Mouse (Mus musculus) neural tube, embryonic 14.5 days (tissue): ENCODE results near the gene Camsap3. TPM values are rescaled to one million over a fixed set of nuclear protein-coding genes. Genes with fewer than 3 reads are reported as not detected.

Experiments used
- ATAC-seq: fragments of 200-750 bp; cut with Nextera tagmentation; 2 replicates; pipeline ENCODE4 v1.8.0; 2017; ENCODE audit warnings: low read depth, mild to moderate bottlenecking, moderate TSS enrichment, moderate library complexity
- H3K27ac ChIP-seq: fragments of 300-500 bp; sonication (generic); 2 replicates; pipeline ENCODE4 v1.5.1; 2014; ENCODE audit warnings: low read depth, mild to moderate bottlenecking, control low read depth, low read length, moderate library complexity, mixed read lengths
- H3K27me3 ChIP-seq: fragments of 300-500 bp; sonication (generic); 2 replicates; pipeline ENCODE4 v1.6.1; 2014; ENCODE audit warnings: low read length; ENCODE audit not compliant: control insufficient read depth, insufficient read depth
- H3K36me3 ChIP-seq: fragments of 300-500 bp; sonication (generic); 2 replicates; pipeline ENCODE4 v1.6.1; 2014; ENCODE audit warnings: low read length, mixed read lengths; ENCODE audit not compliant: control insufficient read depth, insufficient read depth
- H3K4me1 ChIP-seq: fragments of 300-500 bp; sonication (generic); 2 replicates; pipeline ENCODE4 v1.6.1; 2014; ENCODE audit warnings: low read length; ENCODE audit not compliant: control insufficient read depth, insufficient read depth
- H3K4me2 ChIP-seq: fragments of 300-500 bp; sonication (generic); 2 replicates; pipeline ENCODE4 v1.6.1; 2014; ENCODE audit warnings: mild to moderate bottlenecking, low read depth, low read length, control low read depth
- H3K4me3 ChIP-seq: fragments of 300-500 bp; sonication (generic); 2 replicates; pipeline ENCODE4 v1.5.1; 2014; ENCODE audit warnings: low read depth, low read length, control low read depth, mixed read lengths
- H3K9ac ChIP-seq: fragments of 300-500 bp; sonication (generic); replicated peaks from 2 replicates; pipeline ENCODE4 v1.6.1; 2014; ENCODE audit warnings: low read depth, mild to moderate bottlenecking, control low read depth, low read length, mixed read lengths
- H3K9me3 ChIP-seq: fragments of 300-500 bp; sonication (generic); 2 replicates; pipeline ENCODE4 v1.6.1; 2016; ENCODE audit warnings: low read length; ENCODE audit not compliant: control insufficient read depth
- WGBS: fragments of 180-500 bp; shearing (Covaris S2); extraction: QIAGEN DNeasy Blood & Tissue Kit; methylation state at CpG from one replicate; pipeline ENCODE4 v1.1.7; 2014; 5-methylcytosine and 5-hydroxymethylcytosine counted together
- polyA plus RNA-seq: library from polyadenylated mRNA; unstranded; fragments of >200 nt; fragmentation: Nextera tagmentation; extraction: Ambion mirVana; gene quantifications from 2 replicates; pipeline ENCODE4 v1.2.1, GENCODE M21; 2014

Gene Camsap3
- polyA plus RNA-seq, 1 experiment from 2014 or later = 52.9 TPM

DNA sequence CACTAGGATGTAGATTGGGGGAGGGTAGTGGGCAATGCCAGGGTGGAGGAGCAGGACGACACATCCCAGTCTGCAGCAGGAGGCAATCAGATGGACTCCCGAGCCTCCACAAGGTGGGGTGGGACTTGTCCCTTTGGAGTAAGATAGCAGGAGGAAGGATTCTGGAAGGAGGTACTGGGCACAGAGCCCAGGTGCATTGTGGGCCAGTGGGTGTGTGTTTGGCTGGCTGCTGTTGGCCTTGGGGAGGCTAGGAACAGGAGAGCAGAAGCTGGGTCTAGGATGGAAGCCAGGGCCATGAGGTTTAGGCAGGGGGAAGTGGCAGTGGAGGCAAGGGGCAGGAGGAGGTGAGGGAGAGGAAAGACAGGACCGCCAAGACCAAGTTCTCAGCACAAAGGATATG, 6.4 kb downstream of the Camsap3 start:
- no peaks in the 10 kb centered on the region for H3K4me1 ChIP-seq
- no peaks in the 10 kb centered on the region for H3K27me3 ChIP-seq
- ATAC-seq = no peak
- H3K9ac ChIP-seq = no peak overlapping the region
- 74% methylated on average over 3 of the region's 3 CpGs for WGBS
- 0 out of 2 replicates have a peak, but pooled peaks cover 10% of the 10 kb centered on the region for H3K36me3 ChIP-seq
- H3K27ac ChIP-seq = no peak overlapping the region
- H3K4me2 ChIP-seq = no peak overlapping the region
- H3K9me3 ChIP-seq = no peaks in the 10 kb centered on the region
- no peak overlapping the region for H3K4me3 ChIP-seq

DNA sequence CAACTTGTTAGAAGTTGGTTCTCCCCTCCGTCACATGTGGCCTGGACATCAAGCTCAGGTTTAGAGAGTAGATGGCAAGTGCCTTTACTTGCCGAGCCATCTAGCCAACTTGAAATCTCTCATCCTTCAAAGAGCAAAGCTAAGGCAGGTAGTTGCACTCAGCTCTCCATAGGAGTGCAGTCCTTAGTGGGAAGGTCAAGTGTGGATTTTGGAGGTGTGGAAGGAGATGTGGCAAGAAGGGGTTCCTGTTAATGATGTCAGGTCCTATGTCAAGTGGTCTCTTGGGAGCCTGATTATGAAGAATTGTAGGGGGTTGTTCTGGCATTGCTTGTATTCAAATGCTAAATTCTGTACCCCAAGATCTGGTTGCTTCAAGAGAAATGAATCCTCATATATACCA, 7.4 kb downstream of the Camsap3 start:
- H3K9me3 ChIP-seq = no peaks in the 10 kb centered on the region
- no peak for ATAC-seq
- no peak overlapping the region for H3K27ac ChIP-seq
- no peak overlapping the region for H3K9ac ChIP-seq
- WGBS = 95% methylated on average over 2 of the region's 2 CpGs
- no peaks in the 10 kb centered on the region for H3K4me1 ChIP-seq
- 0 out of 2 replicates have a peak, but pooled peaks cover 13% of the 10 kb centered on the region for H3K36me3 ChIP-seq
- no peaks in the 10 kb centered on the region for H3K27me3 ChIP-seq
- H3K4me2 ChIP-seq = no peak overlapping the region
- no peak overlapping the region for H3K4me3 ChIP-seq

DNA sequence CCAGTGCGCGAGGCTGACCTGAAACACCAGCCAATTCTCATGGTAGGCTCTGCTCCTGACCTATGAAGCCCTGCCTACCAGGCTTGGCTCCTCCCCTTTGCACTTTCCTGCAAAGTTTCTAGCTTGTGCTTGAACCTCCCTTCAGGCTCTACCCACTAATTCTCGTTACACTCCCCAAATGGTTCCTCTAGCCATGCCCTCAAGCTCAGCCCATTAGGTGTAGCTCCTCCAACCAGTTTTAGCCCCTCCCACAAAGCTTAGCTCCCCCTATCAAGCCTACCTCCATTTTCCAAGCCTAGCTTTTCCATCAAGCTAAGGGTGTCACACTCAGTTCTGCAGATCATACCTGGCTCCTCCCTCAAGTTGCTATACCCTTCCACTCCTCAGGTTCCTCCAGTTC, 11.0 kb downstream of the Camsap3 start:
- no peak for ATAC-seq
- Histone ChIP-seq H3K36me3 (peaks cover 33% of the 10 kb centered on the region; the same call in 1 of the 2 replicates), H3K9me3 (no peaks in the 10 kb centered on the region), H3K4me2 (no peak overlapping the region), H3K27ac (no peak overlapping the region), H3K9ac (no peak overlapping the region), H3K4me1 (no peaks in the 10 kb centered on the region), H3K27me3 (no peaks in the 10 kb centered on the region), H3K4me3 (no peak overlapping the region)
- WGBS = 76% methylated on average over 3 of the region's 3 CpGs

DNA sequence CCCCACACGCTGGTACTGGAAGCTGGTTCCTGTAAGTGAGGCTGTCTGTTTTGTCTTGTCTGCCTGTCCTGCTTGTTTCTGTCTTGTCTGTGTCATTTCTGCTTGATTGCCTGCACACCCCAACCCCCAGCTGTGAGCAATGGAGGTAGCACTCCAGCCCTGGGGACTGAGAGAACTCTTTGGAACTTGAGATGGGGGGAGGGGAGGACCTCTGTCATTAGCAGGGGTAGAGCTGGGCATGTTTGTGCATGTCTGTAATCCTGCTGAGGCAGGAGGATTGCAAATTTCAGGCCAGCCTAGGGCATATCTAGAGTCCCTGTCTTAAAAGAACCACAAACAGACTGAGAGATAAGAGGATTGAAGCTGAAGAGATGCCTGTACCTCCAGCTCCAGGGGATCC, 12.1 kb downstream of the Camsap3 start:
- WGBS = 33% methylated on average over 1 of the region's 1 CpGs
- no peaks in the 10 kb centered on the region for H3K27me3 ChIP-seq
- H3K4me3 ChIP-seq = no peak overlapping the region
- no peak overlapping the region for H3K4me2 ChIP-seq
- no peak overlapping the region for H3K9ac ChIP-seq
- peaks cover 44% of the 10 kb centered on the region; the same call in 1 of the 2 replicates for H3K36me3 ChIP-seq
- ATAC-seq = no peak
- H3K27ac ChIP-seq = no peak overlapping the region
- no peaks in the 10 kb centered on the region for H3K9me3 ChIP-seq
- no peaks in the 10 kb centered on the region for H3K4me1 ChIP-seq

DNA sequence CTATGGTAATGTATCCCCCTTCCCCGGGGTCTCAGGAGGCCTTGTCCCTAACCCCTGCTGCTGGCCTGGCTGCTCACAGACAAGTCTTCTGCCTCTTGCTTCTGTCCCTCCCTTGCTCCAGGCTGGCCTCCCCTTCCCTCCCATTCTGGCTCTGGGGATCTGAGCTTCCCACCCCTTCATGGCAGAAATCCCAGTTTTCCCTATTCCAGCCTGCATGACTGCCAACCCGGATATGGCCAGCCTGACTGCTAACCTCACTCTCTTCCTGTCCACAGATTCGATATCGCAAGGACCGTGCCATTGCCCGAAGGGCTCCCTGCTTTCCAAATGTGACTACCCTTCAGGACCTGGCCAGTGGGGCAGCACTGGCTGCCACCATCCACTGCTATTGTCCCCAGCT, 13.3 kb downstream of the Camsap3 start:
- H3K9ac ChIP-seq = no peak overlapping the region
- no peak overlapping the region for H3K27ac ChIP-seq
- H3K4me3 ChIP-seq = no peak overlapping the region
- no peaks in the 10 kb centered on the region for H3K9me3 ChIP-seq
- no peak for ATAC-seq
- H3K27me3 ChIP-seq = no peaks in the 10 kb centered on the region
- WGBS = 90% methylated on average over 6 of the region's 6 CpGs
- H3K4me2 ChIP-seq = no peak overlapping the region
- H3K36me3 ChIP-seq = peaks cover 53% of the 10 kb centered on the region; the same call in 1 of the 2 replicates
- no peaks in the 10 kb centered on the region for H3K4me1 ChIP-seq

DNA sequence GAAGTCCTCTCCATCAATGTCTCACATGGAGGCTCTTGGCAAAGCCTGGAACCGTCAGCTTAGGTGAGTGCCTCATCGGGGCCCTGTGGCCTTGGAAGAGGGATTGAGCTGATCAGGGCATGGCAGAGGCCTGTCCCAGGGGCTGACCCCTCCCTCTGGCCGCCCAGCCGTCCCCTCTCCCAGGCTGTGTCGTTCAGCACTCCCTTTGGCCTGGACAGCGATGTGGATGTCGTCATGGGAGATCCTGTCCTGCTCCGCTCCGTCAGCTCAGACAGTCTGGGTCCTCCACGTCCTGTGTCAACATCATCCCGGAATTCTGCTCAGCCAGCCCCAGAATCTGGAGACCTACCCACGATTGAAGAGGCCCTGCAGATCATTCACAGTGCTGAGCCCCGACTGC, 16.3 kb downstream of the Camsap3 start:
- Histone ChIP-seq H3K4me3 (no peak overlapping the region), H3K36me3 (peaks cover 60% of the 10 kb centered on the region), H3K4me1 (no peaks in the 10 kb centered on the region), H3K9me3 (no peaks in the 10 kb centered on the region), H3K4me2 (no peak overlapping the region), H3K9ac (no peak overlapping the region), H3K27me3 (no peaks in the 10 kb centered on the region), H3K27ac (no peak overlapping the region)
- no peak for ATAC-seq
- 83% methylated on average over 13 of the region's 13 CpGs for WGBS

DNA sequence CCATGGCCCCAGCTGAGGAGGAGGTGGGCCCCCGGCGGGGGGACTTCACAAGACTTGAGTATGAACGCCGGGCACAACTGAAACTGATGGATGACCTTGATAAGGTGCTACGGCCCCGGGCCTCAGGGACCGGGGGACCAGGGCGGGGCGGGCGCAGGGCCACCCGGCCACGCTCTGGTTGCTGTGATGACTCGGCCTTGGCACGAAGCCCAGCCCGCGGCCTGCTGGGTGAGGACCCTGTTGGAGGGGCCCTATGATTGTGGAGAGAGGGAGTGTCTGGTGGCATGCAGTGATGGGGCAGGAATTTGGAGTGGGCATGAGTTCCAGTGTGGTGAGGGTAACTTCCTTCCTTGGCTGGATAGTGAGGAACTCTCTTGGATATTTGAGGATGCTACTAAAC, 19.5 kb downstream of the Camsap3 start:
- Histone ChIP-seq H3K9me3 (no peaks in the 10 kb centered on the region), H3K4me1 (no peaks in the 10 kb centered on the region), H3K4me3 (no peak overlapping the region), H3K9ac (no peak overlapping the region), H3K36me3 (peaks cover 76% of the 10 kb centered on the region), H3K27me3 (no peaks in the 10 kb centered on the region), H3K4me2 (no peak overlapping the region), H3K27ac (no peak overlapping the region)
- 86% methylated on average over 16 of the region's 16 CpGs for WGBS
- ATAC-seq = peak; percentile 18; the same call in 1 of the 2 replicates

DNA sequence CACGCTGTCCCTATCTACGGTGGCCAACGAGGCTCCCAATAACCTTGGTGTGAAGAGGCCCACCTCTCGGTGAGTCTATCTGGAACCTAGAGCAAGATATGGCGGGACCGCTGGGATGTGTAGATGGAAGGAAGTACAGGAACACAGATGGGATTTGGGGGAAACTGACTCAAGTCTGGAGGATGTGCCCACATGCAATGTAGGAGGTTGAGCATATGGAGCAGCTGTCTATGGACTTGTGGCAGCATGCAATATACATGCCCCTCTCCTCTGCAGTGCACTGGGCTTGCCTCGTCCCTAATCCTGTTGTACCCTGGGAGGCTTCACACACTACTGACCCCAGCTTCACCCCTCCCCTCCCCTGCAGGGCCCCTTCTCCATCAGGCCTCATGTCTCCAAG, 20.7 kb downstream of the Camsap3 start:
- 94% methylated on average over 7 of the region's 7 CpGs for WGBS
- H3K4me2 ChIP-seq = no peak overlapping the region
- no peak for ATAC-seq
- H3K9ac ChIP-seq = no peak overlapping the region
- H3K36me3 ChIP-seq = peaks cover 76% of the 10 kb centered on the region
- H3K4me1 ChIP-seq = no peaks in the 10 kb centered on the region
- H3K27me3 ChIP-seq = no peaks in the 10 kb centered on the region
- H3K27ac ChIP-seq = no peak overlapping the region
- no peak overlapping the region for H3K4me3 ChIP-seq
- H3K9me3 ChIP-seq = no peaks in the 10 kb centered on the region

DNA sequence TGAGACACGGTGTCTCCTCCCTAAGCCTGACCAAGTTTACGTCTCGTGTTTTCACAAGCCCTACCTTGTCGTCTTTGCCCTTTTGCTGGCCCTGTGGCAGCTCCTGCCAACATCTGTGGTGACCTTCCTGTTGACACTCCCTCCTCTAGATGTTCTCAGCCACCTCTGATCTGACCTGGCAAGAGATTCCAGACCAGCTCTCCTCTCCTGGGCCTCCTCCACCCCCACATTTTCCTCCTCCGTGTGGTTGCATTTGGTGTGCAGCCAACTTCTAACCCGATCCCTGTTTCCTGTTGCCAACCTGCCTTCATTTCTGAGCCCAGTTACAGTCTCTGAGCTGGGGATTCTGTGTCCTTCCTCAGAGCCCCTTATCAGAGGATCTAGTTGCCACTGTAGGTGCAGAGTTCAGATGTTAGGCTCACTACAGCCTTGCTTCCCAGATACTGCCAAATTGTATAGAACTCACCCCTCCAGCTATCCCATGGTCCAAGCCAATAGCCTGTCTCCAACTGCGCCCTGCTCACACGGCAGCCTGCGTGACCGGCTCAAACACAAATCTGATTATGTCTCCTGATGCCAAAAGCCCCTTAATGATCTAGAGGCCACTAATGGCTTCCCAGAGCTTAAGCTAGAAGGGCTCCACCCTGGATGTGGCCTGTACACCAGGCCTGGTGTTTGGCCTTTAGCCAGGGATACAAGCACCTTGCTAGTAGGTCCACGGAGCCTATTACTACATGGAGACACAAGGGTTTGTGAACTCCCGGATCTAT, 22.1 kb downstream of the Camsap3 start:
- Histone ChIP-seq H3K27me3 (no peaks in the 10 kb centered on the region), H3K4me2 (no peak overlapping the region), H3K9me3 (no peaks in the 10 kb centered on the region), H3K4me1 (no peaks in the 10 kb centered on the region), H3K9ac (no peak overlapping the region), H3K27ac (no peak overlapping the region), H3K4me3 (no peak overlapping the region), H3K36me3 (peaks cover 76% of the 10 kb centered on the region)
- no peak for ATAC-seq
- WGBS = 89% methylated on average over 12 of the region's 12 CpGs
